Mouse (Mus musculus) embryo, embryonic 10 days (tissue): ENCODE results near the gene Tnxb.

Experiments used
- DNase-seq: peaks from one replicate; pipeline ENCODE4 v3.0.0-alpha.2; 2015; ENCODE audit warnings: low spot score

The Tnxb gene

GRCm38 (mm10) chr17:34670235-34670634 is at the start of gene Tnxb:
Gene Tnxb, plus strand, starts transcription at chr17:34670535.
- DNase-seq: no peak

- DNase-seq: no peak
These were observed 49.3 kb upstream of the Tnxb start for GRCm38 (mm10) chr17:34621006-34621405.

- no peak for DNase-seq
These were observed 47.2 kb upstream of the Tnxb start for GRCm38 (mm10) chr17:34623161-34623560.

- DNase-seq: no peak
These were observed 45.4 kb upstream of the Tnxb start for GRCm38 (mm10) chr17:34624981-34625380.

GRCm38 (mm10) chr17:34626062-34626772 is 44.1 kb upstream of the Tnxb start:
- no peak for DNase-seq

DNA sequence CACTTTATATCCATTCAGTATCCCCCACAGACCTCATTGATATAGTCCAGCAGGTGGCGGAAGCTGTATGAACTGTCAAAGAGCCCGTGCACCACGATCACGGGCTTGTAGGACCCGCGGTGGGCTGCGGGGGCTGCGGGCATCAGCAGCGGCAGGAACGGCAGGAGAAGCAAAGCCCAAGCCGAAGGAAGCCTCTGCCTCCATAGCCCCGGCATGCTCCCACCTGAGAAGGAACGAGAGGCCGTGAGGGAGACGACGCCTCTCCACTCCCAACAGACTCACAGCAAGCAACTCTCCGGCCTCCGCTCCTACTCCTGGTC is 43.6 kb upstream of the Tnxb start:
- peak; percentile 73 for DNase-seq

- DNase-seq: peak; percentile 95
These were observed 43.0 kb upstream of the Tnxb start for GRCm38 (mm10) chr17:34627093-34627942.

DNA sequence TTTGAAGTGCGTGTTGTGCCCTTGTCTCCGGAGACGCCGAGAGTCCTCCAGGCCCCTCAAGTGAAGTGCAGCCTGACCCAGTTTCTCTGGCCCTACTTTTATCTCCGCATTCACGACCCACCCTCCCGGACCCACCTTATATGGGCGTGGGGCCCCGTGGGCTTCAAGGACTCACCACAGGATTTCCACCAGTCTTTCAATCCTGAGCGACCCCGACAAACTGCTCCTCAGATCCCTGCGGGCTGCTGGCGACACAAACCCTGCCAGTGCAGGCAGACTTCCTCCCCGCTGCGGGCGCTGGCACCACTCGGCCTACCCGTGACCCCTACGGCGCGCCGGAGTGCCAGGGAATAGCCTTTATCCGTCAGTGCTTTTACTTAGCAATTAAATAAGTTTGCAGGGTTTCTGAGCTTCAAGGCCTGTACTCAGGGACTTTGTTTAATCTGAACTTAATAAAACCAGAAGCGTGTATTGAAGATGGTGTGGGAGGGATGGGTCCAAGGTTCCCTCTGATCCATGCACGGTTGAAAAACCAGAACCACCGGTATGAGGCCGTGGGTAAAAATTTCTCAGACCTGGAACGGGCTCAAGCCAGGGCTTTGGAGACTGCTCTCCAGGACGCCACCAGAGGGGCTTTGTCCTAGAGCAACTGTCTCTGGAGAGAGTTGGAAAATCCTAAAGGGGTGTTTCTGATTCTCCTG is 42.2 kb upstream of the Tnxb start, which contains the start of gene Ppt2:
Gene Ppt2, minus strand, starts transcription at position 568 of the 701 bp plus-strand sequence.
- peak; percentile 39 for DNase-seq

DNA sequence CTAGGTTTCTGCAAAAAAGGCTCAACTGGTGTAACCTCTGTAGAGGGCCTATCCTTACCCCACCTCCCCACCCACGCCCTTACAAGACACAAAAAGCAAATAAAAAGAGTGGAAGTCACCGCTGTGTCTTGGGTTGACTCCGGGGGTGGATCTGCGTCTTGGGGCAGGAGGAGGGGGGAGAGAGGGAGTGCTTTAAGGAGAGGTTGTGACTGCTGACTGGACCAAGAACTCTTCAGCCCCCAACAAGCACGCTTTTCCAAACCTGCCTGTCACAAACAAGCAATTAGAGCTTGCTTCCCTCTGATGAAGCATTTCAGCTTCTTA is 41.7 kb upstream of the Tnxb start:
- no peak for DNase-seq

- peak; percentile 71 for DNase-seq
These were observed 41.0 kb upstream of the Tnxb start, which contains the start of gene Prrt1 for GRCm38 (mm10) chr17:34629221-34629751. Gene Prrt1, plus strand, starts transcription at chr17:34629533.

DNA sequence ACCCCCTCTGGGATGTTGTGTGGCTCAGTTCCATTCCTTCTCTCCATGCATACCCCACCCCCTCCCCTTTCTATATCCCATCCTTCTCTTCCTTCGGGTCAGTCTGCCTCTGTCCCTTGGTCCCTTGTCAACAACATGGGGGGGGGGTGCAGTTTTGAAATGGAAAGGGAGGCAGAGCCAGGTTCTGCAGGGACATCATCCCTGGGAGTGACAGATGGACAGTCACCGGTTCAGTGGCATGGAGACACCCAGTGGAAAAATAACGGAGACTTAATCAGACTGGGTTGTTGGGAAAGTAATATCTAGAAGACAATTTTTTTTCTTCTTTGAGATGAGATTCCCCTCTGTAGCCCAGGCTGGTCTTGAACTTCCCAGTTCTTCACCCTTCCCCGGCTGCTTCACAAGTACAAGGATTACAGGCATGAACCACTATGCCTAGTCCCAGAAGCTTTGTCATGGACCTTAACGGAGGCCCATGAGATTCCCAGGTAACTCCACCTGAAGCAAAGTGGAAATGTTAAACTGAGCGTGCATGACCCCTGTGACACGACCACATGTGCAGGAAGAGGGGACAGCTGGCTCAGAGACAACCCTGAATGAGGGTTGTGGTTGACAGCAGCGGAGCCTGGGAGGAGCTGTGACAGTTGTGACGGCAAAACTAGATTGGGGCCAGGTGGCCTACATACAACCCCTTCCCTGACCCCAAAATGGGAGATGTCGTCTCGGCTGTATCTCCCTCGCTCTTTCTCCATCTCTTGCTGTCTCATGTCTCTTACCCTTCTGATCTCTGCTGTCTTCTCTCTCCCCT is 40.3 kb upstream of the Tnxb start:
- DNase-seq: no peak

GRCm38 (mm10) chr17:34630761-34631301 is 39.5 kb upstream of the Tnxb start:
- DNase-seq: no peak

DNA sequence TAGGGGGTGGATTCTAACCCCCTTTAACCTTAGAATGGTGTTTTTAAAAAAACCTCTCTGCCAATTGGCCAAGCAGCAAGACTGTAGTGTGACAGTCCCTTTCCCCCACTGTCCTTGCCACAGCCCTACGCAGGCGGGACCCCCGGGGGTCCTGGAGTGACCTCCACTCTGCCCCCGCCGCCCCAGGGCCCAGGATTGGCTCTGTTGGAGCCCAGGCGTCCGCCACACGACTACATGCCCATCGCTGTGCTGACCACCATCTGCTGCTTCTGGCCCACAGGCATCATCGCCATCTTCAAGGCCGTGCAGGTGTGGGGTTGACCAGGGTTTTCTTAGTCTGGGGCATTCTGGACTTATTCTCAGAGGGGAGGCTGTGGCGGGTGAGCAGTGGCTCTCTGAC is 38.7 kb upstream of the Tnxb start:
- DNase-seq: no peak

GRCm38 (mm10) chr17:34632261-34632691 is 38.1 kb upstream of the Tnxb start:
- peak; percentile 62 for DNase-seq

GRCm38 (mm10) chr17:34635671-34636070 is 34.7 kb upstream of the Tnxb start:
- DNase-seq: no peak

DNA sequence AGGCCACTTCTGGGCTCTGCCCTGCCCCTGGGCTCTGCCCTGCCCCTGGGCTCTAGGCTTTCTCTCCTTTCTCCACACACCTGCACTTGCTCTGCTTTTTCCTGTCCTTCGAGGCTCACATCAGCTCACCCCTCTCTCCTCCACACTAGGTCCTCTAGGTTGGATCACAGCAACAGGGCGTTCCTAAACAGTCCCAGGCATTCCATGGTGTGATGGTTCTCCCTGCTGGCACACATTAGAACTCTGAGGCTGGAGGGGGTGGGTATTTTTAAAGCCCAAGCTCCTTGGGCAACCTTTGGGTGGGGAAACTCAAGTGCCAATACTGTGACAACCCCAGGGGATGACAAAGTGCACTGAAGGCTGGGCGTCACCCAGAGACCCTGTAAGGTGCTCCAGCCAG is 32.9 kb upstream of the Tnxb start:
- no peak for DNase-seq

- DNase-seq: no peak
These were observed 30.7 kb upstream of the Tnxb start for GRCm38 (mm10) chr17:34639461-34640255.

GRCm38 (mm10) chr17:34640778-34641601 is 29.3 kb upstream of the Tnxb start:
- DNase-seq: peak; percentile 75

GRCm38 (mm10) chr17:34641945-34642344 is 28.4 kb upstream of the Tnxb start:
- no peak for DNase-seq

- no peak for DNase-seq
These were observed 27.0 kb upstream of the Tnxb start for GRCm38 (mm10) chr17:34643379-34643778.
